Comparison of ENCODE assay signal across 19 mouse cellular contexts in the genomic region with DNA sequence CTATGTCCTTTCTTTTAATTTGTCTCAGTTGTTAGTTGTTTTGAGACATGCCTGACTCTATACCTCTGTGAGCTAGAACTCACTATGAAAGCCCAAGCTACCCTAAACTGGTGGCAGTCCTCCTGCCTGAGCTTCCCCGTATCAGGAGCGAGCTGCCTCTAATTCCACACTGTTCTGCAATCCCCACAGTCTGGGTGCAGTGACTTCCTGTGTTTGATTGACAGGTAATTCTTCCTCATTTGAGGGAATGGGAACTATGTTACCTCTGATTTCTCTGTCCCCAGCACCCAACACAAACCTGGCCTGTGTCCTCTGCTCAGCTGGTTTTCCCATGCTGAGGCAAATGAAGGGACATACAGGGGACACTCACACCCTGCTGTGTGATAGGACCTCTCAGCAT. TPM values are rescaled to one million over a fixed set of nuclear protein-coding genes. Genes with fewer than 3 reads are reported as not detected.
"Had no signal": no experiment of that assay in that cellular context is flagged by ENCODE, and none has a peak within 500 bp of the region (broad histone marks: within the 10 kb centered on the region; RNA-seq: fewer than 3 reads in every experiment).

No protein-coding gene starts in this region.

- DNase-seq: kidney, adult 11 months; kidney, postnatal 14 days; liver; lung, adult 2 months; lung, postnatal 36 days; midbrain, embryonic 14.5 days; right cerebral cortex, adult 18-20 months; right cerebral cortex, postnatal 25 days; thymus, adult 18-20 months; thymus, postnatal 25 days had no signal

- H3K9ac ChIP-seq: limb, embryonic 12.5 days; liver, embryonic 15.5 days; neural tube, embryonic 15.5 days had no signal

- H3K4me3 ChIP-seq: left cerebral cortex, adult 2 months; limb, embryonic 12.5 days; liver, embryonic 15.5 days; myocyte; neural tube, embryonic 15.5 days had no signal

- H3K4me2 ChIP-seq: limb, embryonic 12.5 days; liver, embryonic 15.5 days; neural tube, embryonic 15.5 days had no signal

- H3K27me3 ChIP-seq: limb, embryonic 12.5 days had no signal

- H3K9me3 ChIP-seq: limb, embryonic 12.5 days; liver, embryonic 15.5 days; neural tube, embryonic 15.5 days had no signal

- H3K4me1 ChIP-seq: limb, embryonic 12.5 days had no signal

- H3K27ac ChIP-seq: left cerebral cortex, adult 2 months; limb, embryonic 12.5 days; liver, embryonic 15.5 days; neural tube, embryonic 15.5 days had no signal

- H3K36me3 ChIP-seq: limb, embryonic 12.5 days; liver, embryonic 15.5 days; neural tube, embryonic 15.5 days had no signal

RNA-seq across cellular contexts. Expression of a gene that starts 27.9 kb away (rescaled TPM):
- total RNA-seq: megakaryocyte-erythroid progenitor cell, adult 5-6 weeks had no signal

RNA-seq across cellular contexts. Expression of a gene that starts 58.2 kb away (rescaled TPM):
- total RNA-seq: layer of hippocampus, postnatal 25 days had no signal
- polyA plus RNA-seq: limb, embryonic 12.5 days; lung, adult 2 months; lung, postnatal 0 days; myocyte; urinary bladder, adult 2 months had no signal
